Mouse (Mus musculus) brain, embryonic 14.5 days (tissue): ENCODE measurements around the gene Ppp2r2c.

Experiments used
- CTCF ChIP-seq: fragments of 200-500 bp; IDR thresholded peaks from 2 replicates; pipeline ENCODE4 v1.5.1; 2012; ENCODE audit warnings: inconsistent platforms, mild to moderate bottlenecking, moderate library complexity, borderline replicate concordance; ENCODE audit not compliant: insufficient read depth, insufficient read length; ENCODE audit errors: extremely low read depth
- POLR2A ChIP-seq: fragments of 200-500 bp; IDR thresholded peaks from 2 replicates; pipeline ENCODE4 v1.6.1; 2012; ENCODE audit warnings: mild to moderate bottlenecking, inconsistent platforms, borderline replicate concordance; ENCODE audit not compliant: poor library complexity, insufficient read depth, insufficient read length, severe bottlenecking; ENCODE audit errors: extremely low read depth

GRCm38 (mm10) chr5:36971587-36971986, 103.3 kb downstream of the Ppp2r2c start:
- TF ChIP-seq POLR2A (no peak), CTCF (no peak)
